Mouse (Mus musculus) G1E-ER4 (cell line): ENCODE results near the gene Bmp10. TPM values are rescaled to one million over a fixed set of nuclear protein-coding genes. Genes with fewer than 3 reads are reported as not detected.

Experiments
- GATA1 ChIP-seq: IDR thresholded peaks from one replicate; pipeline ENCODE4 v1.8.0; 2012; ENCODE audit warnings: low read length, inconsistent platforms
- polyA plus RNA-seq: library from polyadenylated mRNA; stranded (reverse); fragments of >175 nt; gene quantifications from 2 replicates; pipeline ENCODE4 v1.2.3, GENCODE M21; 2012

The Bmp10 gene
- not detected in 2 replicates for polyA plus RNA-seq

GRCm38 (mm10) chr6:87428487-87429044 lies at the start of gene Bmp10:
TSS of gene Bmp10 (plus strand) at chr6:87428994.
- TF ChIP-seq GATA1: no peak

- no peak for TF ChIP-seq GATA1
These were observed 44.7 kb upstream of the Bmp10 start for GRCm38 (mm10) chr6:87383926-87384691.

DNA sequence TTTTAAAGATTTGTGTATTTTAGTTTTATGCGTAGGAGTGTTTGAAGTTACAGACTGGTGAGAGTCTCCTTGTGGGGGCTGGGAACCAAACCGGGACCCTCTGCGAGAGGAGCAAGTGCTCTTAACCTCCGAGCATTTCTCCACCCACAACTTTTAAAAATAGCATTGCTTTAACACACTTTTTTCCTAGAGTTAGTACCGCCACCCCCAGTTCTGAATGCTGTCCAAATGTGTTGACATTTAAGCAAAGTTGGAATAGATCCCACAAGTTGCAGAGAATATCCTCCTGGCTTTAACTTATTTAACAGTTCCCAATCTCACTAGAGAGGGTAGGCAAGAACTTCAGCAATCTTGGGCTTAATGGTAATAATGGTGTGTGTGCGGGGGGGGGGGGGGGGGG lies 44.0 kb upstream of the Bmp10 start:
- no peak for TF ChIP-seq GATA1

- TF ChIP-seq GATA1: no peak
These were observed 42.6 kb upstream of the Bmp10 start for GRCm38 (mm10) chr6:87386203-87386602.

- TF ChIP-seq GATA1: no peak
These were observed 42.1 kb upstream of the Bmp10 start for GRCm38 (mm10) chr6:87386681-87387080.

GRCm38 (mm10) chr6:87388877-87389276 lies 39.9 kb upstream of the Bmp10 start, which contains the start of gene Gkn3:
TSS of gene Gkn3 (minus strand) at chr6:87388935.
- no peak for TF ChIP-seq GATA1

GRCm38 (mm10) chr6:87389455-87389989 lies 39.3 kb upstream of the Bmp10 start:
- TF ChIP-seq GATA1: no peak

GRCm38 (mm10) chr6:87393466-87394205 lies 35.2 kb upstream of the Bmp10 start:
- no peak for TF ChIP-seq GATA1

DNA sequence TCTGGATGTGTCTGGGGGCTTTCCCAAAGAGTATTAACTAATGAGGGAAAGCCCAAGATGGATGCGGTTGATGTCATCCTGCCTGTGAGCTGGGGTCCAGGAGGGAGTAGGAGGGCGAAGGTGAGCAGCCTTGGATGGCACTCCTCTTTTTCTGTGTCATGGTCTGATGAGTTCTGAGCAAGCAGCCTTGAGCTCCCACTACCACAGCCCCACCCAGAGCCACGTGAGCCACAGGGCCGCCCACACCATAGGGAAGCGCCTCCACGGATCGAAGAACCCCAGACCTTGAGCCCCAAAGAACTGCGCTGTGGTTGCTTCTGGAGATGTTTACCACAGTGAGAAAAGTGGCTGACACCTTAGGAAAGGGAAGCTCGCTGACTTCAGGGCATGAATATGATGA lies 34.0 kb upstream of the Bmp10 start:
- TF ChIP-seq GATA1: no peak

GRCm38 (mm10) chr6:87399137-87399536 lies 29.7 kb upstream of the Bmp10 start:
- no peak for TF ChIP-seq GATA1

DNA sequence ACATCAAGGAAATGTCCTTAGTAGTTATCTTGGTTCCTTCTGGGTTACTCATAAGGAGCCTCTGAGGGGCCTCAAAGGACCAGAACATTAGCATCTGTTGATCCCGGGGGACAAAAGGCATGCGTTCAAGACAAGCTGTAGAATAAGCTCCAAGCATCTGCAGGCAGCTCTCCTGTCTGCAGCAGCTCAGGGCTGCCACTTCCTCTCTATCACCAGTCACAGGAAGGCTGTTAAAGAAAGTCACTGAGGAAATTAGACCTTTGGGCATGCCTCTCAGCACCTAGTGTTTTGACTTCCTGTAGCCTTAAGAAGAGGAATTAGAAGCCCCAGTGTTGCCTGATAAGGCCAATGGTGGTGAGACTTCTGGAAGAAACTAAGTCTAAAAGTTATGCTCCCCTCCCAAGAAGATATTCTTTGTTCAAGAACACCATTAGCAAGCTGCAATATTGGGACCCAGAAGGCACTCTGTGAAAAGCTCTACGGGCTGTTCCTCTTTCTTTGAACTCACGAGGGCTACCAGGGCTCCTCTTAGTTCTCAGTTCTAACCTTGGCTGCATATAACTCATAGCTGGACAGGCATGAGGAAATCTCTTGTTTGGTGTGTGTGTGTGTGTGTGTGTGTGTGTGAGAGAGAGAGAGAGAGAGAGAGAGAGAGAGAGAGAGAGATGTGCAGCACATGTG lies 28.8 kb upstream of the Bmp10 start:
- no peak for TF ChIP-seq GATA1

- no peak for TF ChIP-seq GATA1
These were observed 27.3 kb upstream of the Bmp10 start for GRCm38 (mm10) chr6:87401456-87401855.

- no peak for TF ChIP-seq GATA1
These were observed 16.8 kb upstream of the Bmp10 start for GRCm38 (mm10) chr6:87412011-87412410.

DNA sequence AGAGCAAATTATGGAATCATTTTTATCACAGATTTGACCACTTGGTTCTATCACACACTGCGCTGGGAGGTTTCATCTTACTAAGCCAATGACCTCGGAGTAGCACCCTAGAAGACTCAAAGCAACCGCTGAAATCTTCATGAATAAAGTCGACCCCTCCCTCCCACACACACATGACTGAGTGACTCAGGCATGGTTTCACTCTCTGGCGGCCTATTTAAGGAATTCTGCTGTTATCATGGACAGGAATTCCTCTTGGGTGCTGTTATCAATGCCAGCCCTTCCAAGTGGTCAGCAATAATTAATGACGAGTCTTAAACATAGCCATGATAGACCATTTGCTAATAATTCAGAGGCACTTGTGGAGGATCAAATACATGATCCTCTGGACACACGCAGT lies 6.5 kb upstream of the Bmp10 start:
- TF ChIP-seq GATA1: no peak

GRCm38 (mm10) chr6:87424037-87424816 lies 4.6 kb upstream of the Bmp10 start:
- TF ChIP-seq GATA1: no peak

DNA sequence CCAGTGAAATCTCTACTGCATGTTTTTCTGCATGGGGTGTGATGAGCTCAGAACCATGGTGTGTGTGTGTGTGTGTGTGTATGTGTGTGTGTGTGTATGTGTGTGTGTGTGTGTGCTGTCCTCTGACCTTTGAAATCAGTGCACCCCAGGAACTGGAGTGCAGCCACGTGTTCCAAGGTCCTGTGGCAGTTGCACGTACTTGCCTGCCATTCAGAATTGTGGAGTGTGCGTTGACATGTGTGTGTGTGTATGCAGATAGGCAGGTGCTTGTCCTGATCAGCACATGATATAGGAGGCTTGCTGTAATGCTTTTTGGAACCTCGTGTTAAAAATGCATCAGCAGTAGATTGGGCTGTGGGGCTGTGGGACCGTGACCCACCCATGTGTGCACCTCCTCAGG lies 1.8 kb upstream of the Bmp10 start:
- TF ChIP-seq GATA1: no peak
